Comparison of ENCODE assay signal across 7 mouse cellular contexts in the genomic region with DNA sequence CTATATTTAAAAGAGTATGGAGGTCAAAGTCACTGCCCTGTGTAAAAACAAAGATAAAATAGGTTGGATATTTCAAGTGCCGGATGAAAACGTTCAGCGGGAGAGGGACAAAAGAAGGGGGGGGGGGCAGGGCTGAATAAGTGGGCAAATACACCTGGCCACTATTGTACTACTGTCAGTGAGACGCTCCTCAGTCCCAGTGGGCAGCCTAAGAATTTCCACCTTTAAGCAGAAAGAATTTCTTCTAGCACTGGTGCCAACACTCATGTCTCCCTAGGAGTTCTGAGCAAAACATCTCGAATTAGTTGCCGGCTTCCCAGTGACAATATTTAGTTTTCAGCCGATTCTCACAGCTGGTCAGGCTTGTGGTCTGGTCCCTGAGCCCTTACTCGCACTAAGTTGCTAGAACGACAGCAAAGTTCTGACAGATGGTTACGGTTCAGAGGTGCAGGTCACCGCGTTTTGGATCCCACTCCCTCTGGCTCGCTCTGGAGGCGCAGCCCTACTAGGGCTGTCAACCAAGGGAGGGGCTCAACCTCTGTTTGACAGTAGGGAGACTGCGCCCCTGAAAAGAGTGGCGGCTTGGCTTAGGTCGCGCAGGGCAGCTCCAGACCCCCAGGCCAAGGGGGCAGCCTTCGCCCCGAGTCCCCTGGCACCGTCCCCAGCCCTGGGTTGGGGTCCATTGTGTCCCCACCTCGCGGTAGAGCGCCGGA. TPM values are rescaled to one million over a fixed set of nuclear protein-coding genes. Genes with fewer than 3 reads are reported as not detected.
DNase-seq lines count a peak whose midpoint lies in the region; ATAC-seq lines count a peak whose summit lies in the region.

No protein-coding gene starts in this region.

- peak overlapping the region; percentile 62 for H3K27ac ChIP-seq in neural tube, embryonic 11.5 days (ENCODE audit: low read depth, low read length)
- peak overlapping the region; percentile 94 for H3K27ac ChIP-seq in embryonic facial prominence, embryonic 10.5 days (replicated peaks)
- peak overlapping the region; percentile 88 for H3K27ac ChIP-seq in midbrain, embryonic 15.5 days

- 9% methylated on average over 25 of the region's 25 CpGs for WGBS in neural tube, embryonic 11.5 days
- 7% methylated on average over 25 of the region's 25 CpGs for WGBS in embryonic facial prominence, embryonic 10.5 days
- 5% methylated on average over 25 of the region's 25 CpGs for WGBS in midbrain, embryonic 15.5 days

- 0 out of 2 replicates have a peak, but pooled peaks cover 2% of the 10 kb centered on the region for H3K4me1 ChIP-seq in neural tube, embryonic 11.5 days (ENCODE audit: control insufficient read depth, insufficient read depth, low read length)
- H3K4me1 ChIP-seq in embryonic facial prominence, embryonic 10.5 days = peaks cover 13% of the 10 kb centered on the region
- H3K4me1 ChIP-seq in midbrain, embryonic 15.5 days = peaks cover 14% of the 10 kb centered on the region

- H3K36me3 ChIP-seq in neural tube, embryonic 11.5 days (ENCODE audit: control insufficient read depth, insufficient read depth, low read length) = no peaks in the 10 kb centered on the region
- H3K36me3 ChIP-seq in embryonic facial prominence, embryonic 10.5 days (replicated peaks) = peaks cover 35% of the 10 kb centered on the region
- H3K36me3 ChIP-seq in midbrain, embryonic 15.5 days (replicated peaks) = peaks cover 18% of the 10 kb centered on the region; the same call in 1 of the 2 replicates

- H3K27me3 ChIP-seq in neural tube, embryonic 11.5 days (ENCODE audit: control insufficient read depth, insufficient read depth, low read length) = no peaks in the 10 kb centered on the region
- H3K27me3 ChIP-seq in embryonic facial prominence, embryonic 10.5 days (replicated peaks; ENCODE audit: low read depth, poor library complexity, severe bottlenecking) = no peaks in the 10 kb centered on the region
- no peaks in the 10 kb centered on the region for H3K27me3 ChIP-seq in midbrain, embryonic 15.5 days (replicated peaks)

- peak overlapping the region; percentile 90 for H3K4me3 ChIP-seq in neural tube, embryonic 11.5 days (ENCODE audit: low read depth, low read length)
- H3K4me3 ChIP-seq in embryonic facial prominence, embryonic 10.5 days = peak overlapping the region; percentile 92
- peak overlapping the region; percentile 87 for H3K4me3 ChIP-seq in midbrain, embryonic 15.5 days

- no peak for DNase-seq in neural tube, embryonic 11.5 days (ENCODE audit: low spot score)
- no peak for DNase-seq in neural tube, embryonic 10.5 days (ENCODE audit: extremely low spot score, low spot score)
- no peak for DNase-seq in embryonic facial prominence, embryonic 10.5 days (ENCODE audit: low spot score)
- DNase-seq in cerebellum, adult 9-10 months = no peak
- DNase-seq in right cerebral cortex, postnatal 14 days = no peak

- ATAC-seq in neural tube, embryonic 11.5 days (ENCODE audit: insufficient read depth, low FRiP score, low TSS enrichment) = peak; percentile 10; the same call in 1 of the 2 replicates
- ATAC-seq in inflammation-experienced regulatory T-cells, adult 6 months = peak; percentile 34
- peak; percentile 58 for ATAC-seq in midbrain, embryonic 15.5 days (replicated peaks)

- H3K9ac ChIP-seq in neural tube, embryonic 11.5 days (ENCODE audit: low read length) = peak overlapping the region; percentile 91
- peak overlapping the region; percentile 89 for H3K9ac ChIP-seq in midbrain, embryonic 15.5 days

- no peaks in the 10 kb centered on the region for H3K9me3 ChIP-seq in neural tube, embryonic 11.5 days (ENCODE audit: control insufficient read depth, low read length)
- H3K9me3 ChIP-seq in embryonic facial prominence, embryonic 10.5 days = no peaks in the 10 kb centered on the region
- H3K9me3 ChIP-seq in midbrain, embryonic 15.5 days = no peaks in the 10 kb centered on the region

- H3K4me2 ChIP-seq in neural tube, embryonic 11.5 days (ENCODE audit: low read depth) = peak overlapping the region; percentile 88
- H3K4me2 ChIP-seq in midbrain, embryonic 15.5 days = peak overlapping the region; percentile 65

RNA-seq across cellular contexts. Expression of a gene that starts 0.5 kb away (rescaled TPM):
- polyA plus RNA-seq in neural tube, embryonic 11.5 days (2014; fragmentation: Nextera tagmentation; extraction: Ambion mirVana) = 30.7 and 33.7 TPM in 2 replicates
- 24.8 and 24.9 TPM in 2 replicates for polyA plus RNA-seq in embryonic facial prominence, embryonic 10.5 days (2016; fragmentation: Nextera tagmentation; extraction: Ambion mirVana)
- 10 to 100 TPM; 24.0 to 38.2 (median 35.3) TPM for polyA plus RNA-seq in inflammation-experienced regulatory T-cells, adult 6 months (2017; shearing (Covaris generic))
- polyA plus RNA-seq in midbrain, embryonic 15.5 days (2015; fragmentation: Nextera tagmentation; extraction: Ambion mirVana) = 34.5 and 38.2 TPM in 2 replicates

RNA-seq across cellular contexts. Expression of a gene that starts 59.4 kb away (rescaled TPM):
- polyA plus RNA-seq in neural tube, embryonic 11.5 days (2014; fragmentation: Nextera tagmentation; extraction: Ambion mirVana) = 909 and 937 TPM in 2 replicates
- 992 and 1,047 TPM in 2 replicates for polyA plus RNA-seq in embryonic facial prominence, embryonic 10.5 days (2016; fragmentation: Nextera tagmentation; extraction: Ambion mirVana)
- polyA plus RNA-seq in inflammation-experienced regulatory T-cells, adult 6 months (2017; shearing (Covaris generic)) = 1,000 to 10,000 TPM; 1,176 to 2,203 (median 2,023) TPM
- polyA plus RNA-seq in midbrain, embryonic 15.5 days (2015; fragmentation: Nextera tagmentation; extraction: Ambion mirVana) = 523 and 527 TPM in 2 replicates

RNA-seq across cellular contexts. Expression of a gene that starts 59.7 kb away (rescaled TPM):
- polyA plus RNA-seq in neural tube, embryonic 11.5 days (2014; fragmentation: Nextera tagmentation; extraction: Ambion mirVana) = 131 and 133 TPM in 2 replicates
- polyA plus RNA-seq in embryonic facial prominence, embryonic 10.5 days (2016; fragmentation: Nextera tagmentation; extraction: Ambion mirVana) = 121 and 124 TPM in 2 replicates
- 100 to 1,000 TPM; 111 to 141 (median 119) TPM for polyA plus RNA-seq in inflammation-experienced regulatory T-cells, adult 6 months (2017; shearing (Covaris generic))
- polyA plus RNA-seq in midbrain, embryonic 15.5 days (2015; fragmentation: Nextera tagmentation; extraction: Ambion mirVana) = 129 and 136 TPM in 2 replicates
